Mouse (Mus musculus) lung, embryonic 15.5 days (tissue): ENCODE results near the gene Tmem106a. TPM values are rescaled to one million over a fixed set of nuclear protein-coding genes. Genes with fewer than 3 reads are reported as not detected.
"Not testable (repeated sequence)": the region's sequence is repeated elsewhere in the genome, so short reads cannot be mapped to it uniquely, and the experiment has no call there.

Source experiments
- ATAC-seq: fragments of 200-750 bp; cut with Nextera tagmentation; 2 replicates; pipeline ENCODE4 v1.8.0; 2017; ENCODE audit warnings: moderate number of reproducible peaks, borderline replicate concordance; ENCODE audit not compliant: low FRiP score, low TSS enrichment; ENCODE audit errors: extremely low read depth
- H3K27ac ChIP-seq: fragments of 300-500 bp; sonication (generic); 2 replicates; pipeline ENCODE4 v1.5.1; 2015; ENCODE audit warnings: moderate library complexity, mild to moderate bottlenecking, inconsistent platforms
- H3K27me3 ChIP-seq: fragments of 300-500 bp; sonication (generic); 2 replicates; pipeline ENCODE4 v1.6.1; 2015; ENCODE audit warnings: inconsistent platforms
- H3K36me3 ChIP-seq: fragments of 300-500 bp; sonication (generic); 2 replicates; pipeline ENCODE4 v1.6.1; 2015; ENCODE audit warnings: inconsistent platforms
- H3K4me1 ChIP-seq: fragments of 300-500 bp; sonication (generic); 2 replicates; pipeline ENCODE4 v1.6.1; 2015; ENCODE audit warnings: inconsistent platforms
- H3K4me2 ChIP-seq: fragments of 300-500 bp; sonication (generic); 2 replicates; pipeline ENCODE4 v1.6.1; 2015; ENCODE audit warnings: inconsistent platforms, mild to moderate bottlenecking, moderate library complexity
- H3K4me3 ChIP-seq: fragments of 300-500 bp; sonication (generic); 2 replicates; pipeline ENCODE4 v1.5.1; 2015; ENCODE audit warnings: mild to moderate bottlenecking, inconsistent platforms
- H3K9ac ChIP-seq: fragments of 300-500 bp; sonication (generic); 2 replicates; pipeline ENCODE4 v1.6.1; 2015; ENCODE audit warnings: inconsistent platforms
- H3K9me3 ChIP-seq: fragments of 300-500 bp; sonication (generic); 2 replicates; pipeline ENCODE4 v1.6.1; 2016; ENCODE audit warnings: inconsistent platforms
- WGBS: fragments of 180-500 bp; shearing (Covaris S2); methylation state at CpG from one replicate; pipeline ENCODE4 v1.1.7; 2015; 5-methylcytosine and 5-hydroxymethylcytosine counted together
- polyA plus RNA-seq: library from polyadenylated mRNA; unstranded; fragments of >200 nt; fragmentation: Nextera tagmentation; extraction: Ambion mirVana; gene quantifications from 2 replicates; pipeline ENCODE4 v1.2.1, GENCODE M21; 2015

The Tmem106a gene
- polyA plus RNA-seq, 1 experiment from 2014 or later, result 5.5 TPM

DNA sequence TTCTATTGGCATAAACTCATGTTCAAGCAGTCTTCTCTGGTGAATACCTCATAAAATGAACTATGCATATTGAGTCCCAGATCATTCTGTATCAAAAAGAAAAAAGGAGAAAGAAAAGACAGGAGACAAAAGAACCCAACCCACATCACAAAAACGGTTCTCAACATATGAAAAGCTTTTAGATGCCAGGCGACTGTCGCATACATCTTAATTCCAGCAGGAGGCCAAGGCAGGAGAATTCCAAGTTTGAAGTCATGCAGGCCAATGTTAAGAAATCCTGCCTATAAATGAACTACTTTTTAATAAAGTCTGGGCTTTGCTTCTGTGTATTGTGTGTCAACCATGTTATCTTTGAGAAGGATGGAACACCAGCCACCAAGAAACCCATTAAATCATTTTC, 22.1 kb downstream of the Tmem106a start:
- no peaks in the 10 kb centered on the region for H3K36me3 ChIP-seq
- H3K4me1 ChIP-seq, result 0 out of 2 replicates have a peak, but pooled peaks cover 5% of the 10 kb centered on the region
- no peaks in the 10 kb centered on the region for H3K27me3 ChIP-seq
- 6% methylated on average over 3 of the region's 3 CpGs for WGBS
- H3K9ac ChIP-seq, result no peak overlapping the region
- no peak for ATAC-seq
- H3K4me3 ChIP-seq, result no peak overlapping the region; the same call in 1 of the 2 replicates
- peak overlapping the region; percentile 57 for H3K4me2 ChIP-seq
- H3K9me3 ChIP-seq, result no peaks in the 10 kb centered on the region
- H3K27ac ChIP-seq, result no peak overlapping the region

DNA sequence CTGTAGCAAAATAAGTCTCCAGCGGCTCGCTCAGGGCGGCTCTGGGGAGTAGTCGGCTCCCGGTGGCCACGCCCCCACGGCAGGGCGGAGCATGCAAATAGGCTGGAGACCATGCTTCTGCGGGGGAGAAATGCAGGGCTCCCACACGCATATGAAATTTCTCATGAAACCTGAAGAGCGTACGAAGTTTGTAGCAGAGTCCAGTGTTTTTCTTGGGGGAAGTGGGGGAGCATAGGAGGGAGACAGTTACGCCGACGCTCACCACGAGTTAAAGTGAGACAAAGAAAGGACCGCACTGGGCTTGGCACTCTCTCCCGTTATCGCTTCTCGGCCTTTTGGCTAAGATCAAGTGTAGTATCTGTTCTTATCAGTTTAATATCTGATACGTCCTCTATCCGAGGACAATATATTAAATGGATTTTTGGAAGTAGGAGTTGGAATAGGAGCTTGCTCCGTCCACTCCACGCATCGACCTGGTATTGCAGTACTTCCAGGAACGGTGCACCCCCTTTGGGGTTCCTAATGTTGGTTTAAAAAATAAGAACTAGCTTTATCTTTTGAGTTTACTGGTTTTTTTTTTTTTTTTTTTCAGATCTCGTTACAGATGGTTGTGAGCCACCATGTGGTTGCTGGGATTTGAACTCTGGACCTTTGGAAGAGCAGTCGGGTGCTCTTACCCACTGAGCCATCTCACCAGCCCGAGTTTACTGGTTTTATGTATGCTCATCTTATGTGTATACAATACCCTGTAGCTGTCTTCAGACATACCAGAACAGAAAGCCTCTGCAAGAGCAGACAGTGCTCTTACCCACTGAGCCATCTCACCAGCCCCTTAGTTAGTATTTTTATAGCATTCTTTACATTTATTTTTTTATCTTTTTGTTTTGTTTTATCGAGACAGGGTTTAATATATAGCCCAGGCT, 22.8 kb downstream of the Tmem106a start:
- Histone ChIP-seq H3K27ac (peak overlapping the region; percentile 64; the same call in 1 of the 2 replicates), H3K4me3 (peak overlapping the region; percentile 31), H3K4me2 (peak overlapping the region; percentile 57)
- ATAC-seq, result peak; percentile 80; the same call in 1 of the 2 replicates
- H3K36me3 ChIP-seq, H3K4me1 ChIP-seq, H3K27me3 ChIP-seq, H3K9ac ChIP-seq, H3K9me3 ChIP-seq: not testable (repeated sequence)
- under 1% methylated on average over 30 of the region's 30 CpGs for WGBS

DNA sequence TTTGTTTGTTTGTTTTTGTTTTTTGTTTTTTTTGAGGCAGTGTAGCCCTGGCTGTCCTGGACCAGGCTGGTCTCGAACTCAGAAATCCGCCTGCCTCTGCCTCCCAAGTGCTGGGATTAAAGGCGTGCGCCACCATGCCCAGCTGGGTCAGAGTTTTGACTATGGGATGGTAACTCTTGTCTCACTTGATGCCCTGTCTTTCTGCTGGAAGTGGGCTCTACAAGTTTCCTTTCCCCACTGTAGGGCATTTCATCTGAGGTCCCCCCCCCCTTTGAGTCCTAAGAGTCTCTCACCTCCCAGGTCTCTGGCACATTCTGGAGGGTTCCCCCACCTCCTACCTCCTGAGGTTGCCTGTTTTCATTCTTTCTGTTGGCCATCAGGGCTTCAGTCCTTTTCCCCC, 25.1 kb downstream of the Tmem106a start:
- not testable (repeated sequence) for H3K27ac ChIP-seq, H3K4me2 ChIP-seq, ATAC-seq, H3K9me3 ChIP-seq, H3K4me3 ChIP-seq, H3K9ac ChIP-seq, H3K27me3 ChIP-seq, H3K4me1 ChIP-seq, H3K36me3 ChIP-seq
- WGBS, result 88% methylated on average over 4 of the region's 4 CpGs

DNA sequence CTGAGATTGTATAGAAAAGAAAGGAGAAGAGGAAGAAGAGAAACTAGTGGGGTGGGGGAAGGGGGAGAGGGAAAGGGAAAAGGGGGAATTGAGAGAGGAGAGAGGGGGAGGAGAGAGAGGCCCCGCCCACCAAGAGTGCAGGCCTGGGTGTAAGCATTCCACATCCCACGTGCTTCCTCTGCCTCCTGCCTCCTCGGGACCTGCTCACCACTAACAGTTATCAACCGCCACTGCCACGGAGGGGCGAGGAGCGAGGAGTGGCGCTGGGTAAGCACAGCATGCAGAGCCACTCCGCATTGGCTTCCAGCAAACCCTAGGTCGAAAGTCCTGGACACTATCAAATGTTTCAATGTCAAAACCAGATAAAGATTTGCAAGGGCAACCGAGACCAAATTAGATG, 28.4 kb downstream of the Tmem106a start:
- ATAC-seq, result no peak
- WGBS, result 17% methylated on average over 11 of the region's 11 CpGs

DNA sequence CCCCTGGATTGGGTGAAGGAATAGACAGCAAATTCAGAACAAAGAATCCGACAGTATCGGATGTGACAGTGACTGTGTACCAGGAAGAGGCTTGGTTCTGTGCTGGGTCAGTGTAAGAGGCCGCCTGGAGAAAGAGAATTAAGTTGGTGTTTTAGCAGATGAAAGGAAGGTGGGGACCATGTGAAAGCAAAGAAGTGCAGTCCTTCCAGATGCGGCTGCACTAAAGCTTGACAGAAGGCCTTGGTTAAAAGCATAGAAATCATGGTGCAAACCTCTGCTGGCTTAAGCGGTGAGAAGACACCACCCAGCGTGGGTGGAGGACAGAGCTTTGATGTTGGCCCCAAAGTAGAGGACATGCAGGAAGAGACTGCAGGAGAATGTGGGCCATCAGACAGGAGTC, 31.6 kb downstream of the Tmem106a start:
- Histone ChIP-seq H3K4me2 (no peak overlapping the region), H3K27me3 (no peaks in the 10 kb centered on the region), H3K9ac (no peak overlapping the region), H3K9me3 (no peaks in the 10 kb centered on the region), H3K27ac (no peak overlapping the region), H3K4me1 (peaks cover 19% of the 10 kb centered on the region), H3K36me3 (no peaks in the 10 kb centered on the region), H3K4me3 (no peak overlapping the region)
- WGBS, result 68% methylated on average over 6 of the region's 6 CpGs
- no peak for ATAC-seq

More for the DNA sequence above, 28.4 kb downstream of the Tmem106a start:
- H3K4me1 ChIP-seq, result peaks cover 5% of the 10 kb centered on the region; the same call in 1 of the 2 replicates
- H3K27ac ChIP-seq, result no peak overlapping the region
- H3K9me3 ChIP-seq, result no peaks in the 10 kb centered on the region
- no peak overlapping the region for H3K4me3 ChIP-seq
- no peaks in the 10 kb centered on the region for H3K27me3 ChIP-seq
- H3K9ac ChIP-seq, result no peak overlapping the region
- H3K36me3 ChIP-seq, result no peaks in the 10 kb centered on the region
- H3K4me2 ChIP-seq, result no peak overlapping the region

DNA sequence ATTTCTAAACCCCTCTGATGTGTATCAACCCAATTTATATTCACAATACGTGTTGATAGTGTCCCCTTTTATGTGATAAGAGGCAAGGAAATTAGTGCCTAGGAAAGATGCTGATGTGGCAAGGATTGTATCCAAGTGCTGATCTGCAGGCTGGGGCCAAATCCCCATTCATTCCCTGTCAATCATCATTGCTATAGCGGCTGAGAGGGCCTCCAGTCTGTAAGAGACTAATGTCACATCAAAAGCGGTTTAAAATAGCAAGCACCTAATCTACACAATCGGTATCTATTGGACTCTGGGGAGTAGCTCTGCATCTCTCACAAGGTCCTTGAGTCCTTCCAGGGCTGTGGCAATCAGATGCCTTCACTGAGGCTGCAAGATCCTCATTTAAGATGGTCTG, 32.1 kb downstream of the Tmem106a start:
- no peak overlapping the region for H3K4me2 ChIP-seq

DNA sequence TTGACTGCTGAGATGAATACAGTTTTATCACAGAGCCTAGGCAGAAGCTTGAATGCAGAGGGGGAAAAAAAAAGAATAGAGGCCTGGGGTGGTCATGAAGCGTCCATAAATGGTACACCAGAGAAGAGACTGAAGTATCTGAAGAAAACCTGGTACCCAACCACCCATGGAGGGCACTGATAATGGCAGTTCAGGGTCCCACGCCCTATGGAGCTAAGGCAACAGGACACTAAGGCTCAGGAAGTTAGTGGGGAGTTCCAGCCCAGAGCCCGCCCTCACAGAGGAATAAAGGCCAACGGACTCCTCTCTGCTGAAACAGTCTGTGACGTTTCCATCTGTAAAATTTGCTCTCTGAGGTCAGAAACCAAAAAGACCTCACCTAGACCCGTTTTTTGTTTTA, 33.3 kb downstream of the Tmem106a start:
- no peak overlapping the region for H3K4me2 ChIP-seq
- H3K27me3 ChIP-seq, result no peaks in the 10 kb centered on the region
- H3K9ac ChIP-seq, result no peak overlapping the region
- ATAC-seq, result no peak
- 74% methylated on average over 6 of the region's 6 CpGs for WGBS
- peaks cover 19% of the 10 kb centered on the region for H3K4me1 ChIP-seq
- H3K4me3 ChIP-seq, result no peak overlapping the region
- H3K9me3 ChIP-seq, result no peaks in the 10 kb centered on the region
- H3K27ac ChIP-seq, result no peak overlapping the region
- H3K36me3 ChIP-seq, result no peaks in the 10 kb centered on the region

More for the DNA sequence above, 32.1 kb downstream of the Tmem106a start:
- ATAC-seq, result no peak
- Histone ChIP-seq H3K27ac (no peak overlapping the region), H3K9ac (no peak overlapping the region), H3K4me1 (peaks cover 19% of the 10 kb centered on the region), H3K36me3 (no peaks in the 10 kb centered on the region), H3K9me3 (no peaks in the 10 kb centered on the region), H3K4me3 (no peak overlapping the region), H3K27me3 (no peaks in the 10 kb centered on the region)
- 65% methylated on average over 4 of the region's 4 CpGs for WGBS

DNA sequence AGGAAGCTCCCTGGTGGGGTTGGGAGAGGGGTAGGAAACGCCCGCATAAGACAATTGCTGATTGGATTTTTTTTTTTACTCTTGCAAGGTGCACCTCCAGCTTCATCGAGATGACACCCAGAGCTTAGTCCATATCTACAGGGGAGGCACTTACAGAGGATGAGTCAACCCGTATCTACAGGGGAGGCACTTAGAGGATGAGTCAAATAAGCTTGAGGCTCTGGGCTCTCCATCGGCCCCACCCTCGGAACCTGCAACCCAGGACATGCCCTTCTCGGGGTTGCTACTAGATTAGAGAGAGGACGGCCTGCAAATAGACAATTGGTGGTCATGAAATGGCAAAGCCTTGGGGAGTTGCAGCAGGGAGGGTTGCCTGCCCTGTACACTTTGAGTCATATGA, 34.1 kb downstream of the Tmem106a start:
- no peak for ATAC-seq
- Histone ChIP-seq H3K9me3 (no peaks in the 10 kb centered on the region), H3K4me1 (peaks cover 15% of the 10 kb centered on the region), H3K4me2 (no peak overlapping the region), H3K27me3 (no peaks in the 10 kb centered on the region), H3K4me3 (no peak overlapping the region), H3K27ac (no peak overlapping the region), H3K9ac (no peak overlapping the region), H3K36me3 (no peaks in the 10 kb centered on the region)
- WGBS, result 87% methylated on average over 8 of the region's 8 CpGs

DNA sequence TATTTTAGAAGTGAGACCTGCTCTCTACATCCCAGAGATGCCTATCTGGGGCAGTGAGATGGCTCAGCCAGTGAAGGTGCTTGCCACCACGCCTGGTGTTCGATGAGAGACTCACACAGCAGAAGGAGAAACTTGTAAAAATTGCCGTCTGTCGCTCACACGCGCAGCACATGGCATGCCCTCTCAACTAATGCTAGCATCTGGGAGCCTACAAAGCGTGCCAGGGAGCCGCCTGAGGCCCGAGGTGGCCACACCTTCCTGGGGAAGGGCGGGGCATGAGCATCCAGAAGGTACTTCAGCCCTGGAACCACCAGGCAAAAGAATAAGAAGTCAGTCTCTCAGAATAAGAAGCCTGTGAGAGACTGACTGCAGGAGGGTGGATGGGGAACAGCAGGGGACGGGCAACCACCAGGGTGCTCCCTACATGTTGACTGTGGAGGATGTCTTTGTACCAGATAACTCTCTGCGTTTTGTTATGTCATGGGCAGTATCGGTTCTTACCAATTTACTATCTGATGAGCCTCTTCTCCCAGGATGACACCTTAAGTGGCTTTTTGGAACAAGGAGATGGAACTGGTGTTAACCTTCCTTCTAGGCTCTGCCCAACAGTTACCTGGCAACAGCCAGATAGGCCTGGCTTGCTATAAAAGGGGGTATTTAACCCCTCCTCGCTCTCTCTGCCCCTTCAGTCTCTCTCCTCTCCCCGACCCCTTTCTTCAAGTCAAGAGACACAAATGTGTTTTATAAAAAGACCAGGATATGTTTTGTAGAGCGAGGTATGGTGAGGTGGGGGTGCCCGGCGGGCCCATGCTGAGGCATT, 35.1 kb downstream of the Tmem106a start:
- Histone ChIP-seq H3K27me3 (no peaks in the 10 kb centered on the region), H3K4me1 (peaks cover 15% of the 10 kb centered on the region), H3K9me3 (no peaks in the 10 kb centered on the region), H3K4me2 (peak overlapping the region; percentile 31; the same call in 1 of the 2 replicates), H3K4me3 (no peak overlapping the region), H3K27ac (no peak overlapping the region), H3K9ac (no peak overlapping the region), H3K36me3 (no peaks in the 10 kb centered on the region)
- WGBS, result 22% methylated on average over 18 of the region's 18 CpGs
- no peak for ATAC-seq

DNA sequence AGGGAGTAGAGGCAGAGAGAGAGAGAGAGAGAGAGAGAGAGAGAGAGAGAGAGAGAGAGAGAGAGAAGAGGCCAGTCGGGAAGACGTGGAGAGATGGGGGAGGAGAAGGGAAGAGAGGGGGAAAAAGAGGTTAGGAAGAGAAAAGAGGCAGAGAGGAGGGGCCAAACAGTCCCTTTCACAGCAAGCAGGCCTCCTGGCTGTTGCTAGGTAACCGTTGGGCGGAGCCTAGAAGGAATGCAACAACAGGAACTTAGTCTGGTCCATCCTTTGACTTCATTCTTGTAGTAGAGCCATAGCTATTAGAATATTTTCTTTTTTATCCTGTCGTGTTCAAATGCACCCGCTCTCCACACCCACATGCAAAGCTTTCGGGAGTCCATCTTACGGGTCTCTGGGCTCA, 35.8 kb downstream of the Tmem106a start:
- Histone ChIP-seq H3K36me3 (no peaks in the 10 kb centered on the region), H3K27ac (no peak overlapping the region), H3K9ac (no peak overlapping the region), H3K4me2 (peak overlapping the region; percentile 31), H3K4me1 (peaks cover 15% of the 10 kb centered on the region), H3K9me3 (no peaks in the 10 kb centered on the region), H3K4me3 (no peak overlapping the region), H3K27me3 (no peaks in the 10 kb centered on the region)
- peak; percentile 23; the same call in 1 of the 2 replicates for ATAC-seq
- 9% methylated on average over 7 of the region's 8 CpGs for WGBS

DNA sequence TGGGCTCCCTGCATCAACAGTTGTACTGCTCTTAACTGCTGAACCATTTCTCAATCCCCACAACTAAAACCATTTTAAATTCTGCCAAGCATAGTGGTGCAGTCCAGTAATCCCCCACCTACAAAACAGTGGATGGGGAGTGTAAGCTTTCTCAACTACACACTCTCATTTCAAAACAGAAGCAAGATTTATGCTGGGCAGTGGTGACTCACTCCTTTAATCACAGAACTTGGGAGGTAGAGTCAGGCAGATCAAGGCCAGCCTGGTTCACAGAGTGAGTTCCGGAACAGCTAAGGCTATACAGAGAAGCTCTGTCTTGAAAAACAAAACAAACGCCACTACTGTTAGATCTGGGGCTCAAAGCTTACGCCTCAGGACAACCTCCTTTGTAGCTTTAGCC, 36.6 kb downstream of the Tmem106a start:
- H3K27ac ChIP-seq, result no peak overlapping the region
- no peak for ATAC-seq
- no peak overlapping the region for H3K9ac ChIP-seq
- 87% methylated on average over 3 of the region's 3 CpGs for WGBS
- no peaks in the 10 kb centered on the region for H3K9me3 ChIP-seq
- H3K4me1 ChIP-seq, result peaks cover 15% of the 10 kb centered on the region
- H3K36me3 ChIP-seq, result no peaks in the 10 kb centered on the region
- no peak overlapping the region for H3K4me3 ChIP-seq
- H3K4me2 ChIP-seq, result no peak overlapping the region
- no peaks in the 10 kb centered on the region for H3K27me3 ChIP-seq
